Mouse (Mus musculus) G1E (cell line): Measurements from ENCODE around the gene Espnl.

ENCODE experiments used
- CTCF ChIP-seq: IDR thresholded peaks from 2 replicates; pipeline ENCODE4 v1.5.1; 2012; ENCODE audit warnings: low read depth, low read length, inconsistent platforms, mixed read lengths
- GATA1 ChIP-seq: IDR thresholded peaks from 2 replicates; pipeline ENCODE4 v1.6.1; 2012; ENCODE audit warnings: borderline replicate concordance, low read length, inconsistent platforms, mixed read lengths
- TAL1 ChIP-seq: conservative IDR thresholded peaks from 2 replicates; pipeline ENCODE4 v1.6.1; 2012; ENCODE audit warnings: low read depth, low read length, inconsistent platforms, mixed read lengths

GRCm38 (mm10) chr1:91381091-91381471 is 59.2 kb downstream of the Espnl start:
- TF ChIP-seq CTCF (no peak), TAL1 (no peak), GATA1 (no peak)
